Mouse (Mus musculus) stomach, postnatal 0 days (tissue): Measurements from ENCODE around the gene Wasl.

Experiments used
- CTCF ChIP-seq: IDR thresholded peaks from 2 replicates; pipeline ENCODE4 v1.5.1; 2016; ENCODE audit warnings: antibody characterized with exemption, low read depth, mild to moderate bottlenecking, moderate library complexity
- EP300 ChIP-seq: optimal IDR thresholded peaks from 2 replicates; pipeline ENCODE3; 2016; ENCODE audit warnings: antibody characterized with exemption

DNA sequence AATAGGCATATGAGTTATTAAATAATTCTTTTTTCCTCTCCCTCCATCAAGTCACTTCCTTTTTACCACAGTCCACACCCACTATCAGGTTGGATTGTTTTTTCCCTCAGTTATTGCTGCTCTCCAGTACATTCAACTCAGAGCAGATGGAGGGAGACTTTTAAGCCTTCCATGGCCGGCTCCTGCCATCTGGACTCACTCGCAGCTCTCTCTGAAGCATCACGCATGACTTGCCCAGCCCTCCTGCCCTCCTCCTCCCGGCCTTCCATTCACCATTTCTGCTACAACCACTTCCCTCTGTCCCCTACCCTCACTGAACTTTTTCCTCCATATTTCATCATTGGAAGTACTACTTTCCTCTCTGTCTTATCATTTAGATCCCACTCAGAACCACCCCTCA is 48.1 kb downstream of the Wasl start:
- TF ChIP-seq CTCF (no peak), EP300 (no peak)
